Mouse (Mus musculus) adipocyte (in vitro differentiated cells): ENCODE measurements around the gene Kcnk7.
A peak's percentile ranks its signal among the peaks of the same experiment; 100 is the strongest.

Experiments
- DNase-seq: peaks from one replicate; pipeline ENCODE4 v3.0.0-alpha.2; 2016; ENCODE audit warnings: low spot score

Gene Kcnk7

GRCm38 (mm10) chr19:5690343-5690735, 13.8 kb upstream of the Kcnk7 start:
- no peak for DNase-seq

GRCm38 (mm10) chr19:5691601-5692000, 12.6 kb upstream of the Kcnk7 start:
- no peak for DNase-seq

GRCm38 (mm10) chr19:5692086-5692912, 11.9 kb upstream of the Kcnk7 start:
- no peak for DNase-seq

- no peak for DNase-seq
Observed at GRCm38 (mm10) chr19:5692913-5693396, 11.2 kb upstream of the Kcnk7 start.

- no peak for DNase-seq
Observed at GRCm38 (mm10) chr19:5693801-5694200, 10.4 kb upstream of the Kcnk7 start.

- no peak for DNase-seq
Observed at GRCm38 (mm10) chr19:5695849-5696462, 8.2 kb upstream of the Kcnk7 start.

- no peak for DNase-seq
Observed at GRCm38 (mm10) chr19:5704801-5705571, 819 bp downstream of the Kcnk7 start.

- no peak for DNase-seq
Observed at GRCm38 (mm10) chr19:5710068-5710467, 5.9 kb downstream of the Kcnk7 start.

GRCm38 (mm10) chr19:5710581-5710980, 6.4 kb downstream of the Kcnk7 start:
- no peak for DNase-seq

GRCm38 (mm10) chr19:5711218-5711617, 7.1 kb downstream of the Kcnk7 start:
- peak; percentile 79 for DNase-seq

GRCm38 (mm10) chr19:5711907-5712460, 7.8 kb downstream of the Kcnk7 start:
- no peak for DNase-seq

GRCm38 (mm10) chr19:5713255-5713654, 9.1 kb downstream of the Kcnk7 start:
- DNase-seq, result no peak

GRCm38 (mm10) chr19:5713730-5714129, 9.6 kb downstream of the Kcnk7 start:
- peak; percentile 87 for DNase-seq

- DNase-seq, result no peak
Observed at GRCm38 (mm10) chr19:5715793-5716688, 11.9 kb downstream of the Kcnk7 start.

GRCm38 (mm10) chr19:5716955-5717354, 12.8 kb downstream of the Kcnk7 start:
- DNase-seq, result no peak

GRCm38 (mm10) chr19:5721233-5721632, 17.1 kb downstream of the Kcnk7 start:
- no peak for DNase-seq

- no peak for DNase-seq
Observed at GRCm38 (mm10) chr19:5722848-5723425, 18.8 kb downstream of the Kcnk7 start.

GRCm38 (mm10) chr19:5723934-5724548, 19.9 kb downstream of the Kcnk7 start:
- DNase-seq, result no peak

GRCm38 (mm10) chr19:5724549-5724941, 20.4 kb downstream of the Kcnk7 start:
- DNase-seq, result peak; percentile 96

- peak; percentile 80 for DNase-seq
Observed at GRCm38 (mm10) chr19:5725029-5725707, 21.0 kb downstream of the Kcnk7 start.
